In the genomic region with DNA sequence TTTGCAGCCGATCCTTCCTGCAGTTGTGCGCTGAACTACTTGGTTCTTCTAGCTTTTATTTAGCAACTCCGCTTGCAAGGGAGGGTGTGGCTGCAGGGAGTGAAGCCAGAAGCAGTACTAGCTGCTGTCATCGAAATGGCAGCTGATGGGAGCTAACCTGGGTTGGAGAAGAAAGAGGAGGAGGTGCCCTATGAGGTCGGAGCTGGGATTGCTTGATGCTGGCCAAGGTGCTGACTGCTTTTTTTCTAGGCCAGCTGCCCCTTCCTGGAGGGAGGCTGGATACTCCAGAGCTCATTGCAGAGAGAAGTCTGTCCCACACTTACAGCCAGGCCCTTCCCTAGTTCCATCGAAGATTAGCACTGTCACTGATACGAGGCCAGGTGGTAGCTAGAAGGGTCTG, we compare ENCODE assay signal across 8 mouse cellular contexts. TPM values are rescaled to one million over a fixed set of nuclear protein-coding genes. Genes with fewer than 3 reads are reported as not detected.
DNase-seq lines count a peak whose midpoint lies in the region; ATAC-seq and TF ChIP-seq lines count a peak whose summit lies in the region.

No protein-coding gene starts in this region.

- no peak for DNase-seq in heart, adult 9 months (ENCODE audit: low spot score in 2 of 2)
- peak; percentile 58 for DNase-seq in MEL (ENCODE audit: low read depth, low spot score)
- no peak for DNase-seq in yolk sac, embryonic 10.5 days (ENCODE audit: low spot score)
- DNase-seq in thymus, postnatal 14 days, result no peak
- DNase-seq in kidney, adult 8-10 months, result no peak

- H3K4me2 ChIP-seq in heart, embryonic 13.5 days, result peak overlapping the region; percentile 97
- H3K4me2 ChIP-seq in hindbrain, embryonic 12.5 days (replicated peaks), result peak overlapping the region; percentile 98
- peak overlapping the region; percentile 88 for H3K4me2 ChIP-seq in midbrain, embryonic 13.5 days (replicated peaks)

- peak overlapping the region; percentile 91 for H3K9ac ChIP-seq in heart, embryonic 13.5 days
- peak overlapping the region; percentile 91 for H3K9ac ChIP-seq in MEL (ENCODE audit: control insufficient read depth, low read depth, low read length, poor library complexity, severe bottlenecking)
- peak overlapping the region; percentile 72; the same call in 1 of the 2 replicates for H3K9ac ChIP-seq in hindbrain, embryonic 12.5 days
- H3K9ac ChIP-seq in midbrain, embryonic 13.5 days (replicated peaks), result peak overlapping the region; percentile 79

- H3K4me3 ChIP-seq in heart, embryonic 13.5 days, result peak overlapping the region; percentile 95
- H3K4me3 ChIP-seq in MEL (ENCODE audit: control insufficient read depth in 1 of 2, insufficient read depth in 1 of 2, low read depth in 2 of 2, low read length in 2 of 2), result peak overlapping the region; percentile 84 to 93
- H3K4me3 ChIP-seq in hindbrain, embryonic 12.5 days, result peak overlapping the region; percentile 84
- peak overlapping the region; percentile 63 for H3K4me3 ChIP-seq in midbrain, embryonic 13.5 days (replicated peaks)

- no peak for ATAC-seq in heart, embryonic 13.5 days (ENCODE audit: extremely low read depth, insufficient number of reproducible peaks, low FRiP score, low TSS enrichment)
- ATAC-seq in hindbrain, embryonic 12.5 days (ENCODE audit: low FRiP score), result no peak
- no peak for ATAC-seq in midbrain, embryonic 13.5 days

- H3K27me3 ChIP-seq in heart, embryonic 13.5 days (replicated peaks), result peaks cover 2% of the 10 kb centered on the region
- H3K27me3 ChIP-seq in MEL (ENCODE audit: control insufficient read depth in 1 of 2, insufficient read depth in 2 of 2, low read length in 2 of 2), result no peaks in the 10 kb centered on the region
- peaks cover 12% of the 10 kb centered on the region for H3K27me3 ChIP-seq in hindbrain, embryonic 12.5 days
- peaks cover 2% of the 10 kb centered on the region for H3K27me3 ChIP-seq in midbrain, embryonic 13.5 days

- no peak for TF ChIP-seq POLR2A in MEL (IDR thresholded peaks at IDR 0.05; ENCODE audit: control insufficient read depth in 1 of 2, insufficient read depth in 1 of 2, low read depth in 1 of 2, low read length in 2 of 2, poor library complexity in 1 of 2)

- H3K9me3 ChIP-seq in heart, embryonic 13.5 days, result no peaks in the 10 kb centered on the region
- no peaks in the 10 kb centered on the region for H3K9me3 ChIP-seq in MEL (replicated peaks; ENCODE audit: insufficient read depth, low read length)
- no peaks in the 10 kb centered on the region for H3K9me3 ChIP-seq in hindbrain, embryonic 12.5 days (replicated peaks)
- no peaks in the 10 kb centered on the region for H3K9me3 ChIP-seq in midbrain, embryonic 13.5 days

- peaks cover 69% of the 10 kb centered on the region for H3K4me1 ChIP-seq in heart, embryonic 13.5 days
- H3K4me1 ChIP-seq in MEL (ENCODE audit: control insufficient read depth in 1 of 2, insufficient read depth in 2 of 2, low read length in 2 of 2), result peaks cover 8 to 17% of the 10 kb centered on the region in 2 experiments
- peaks cover 26% of the 10 kb centered on the region for H3K4me1 ChIP-seq in hindbrain, embryonic 12.5 days
- peaks cover 24% of the 10 kb centered on the region for H3K4me1 ChIP-seq in midbrain, embryonic 13.5 days (replicated peaks)

- no peak for TF ChIP-seq EP300 in MEL (IDR thresholded peaks at IDR 0.05; ENCODE audit: low read depth in 1 of 2, low read length in 2 of 2)

- TF ChIP-seq CTCF in MEL (IDR thresholded peaks at IDR 0.05 in 2 of 3, conservative IDR thresholded peaks at IDR 0.05 in 1 of 3; ENCODE audit: control insufficient read depth in 1 of 3, insufficient read depth in 1 of 3, low read depth in 2 of 3, low read length in 3 of 3, poor library complexity in 1 of 3, severe bottlenecking in 1 of 3), result no peak

- peaks cover 25% of the 10 kb centered on the region for H3K79me2 ChIP-seq in MEL (ENCODE audit: control insufficient read depth, insufficient read depth, low read length, poor library complexity)

- H3K27ac ChIP-seq in heart, embryonic 13.5 days (replicated peaks), result no peak overlapping the region
- H3K27ac ChIP-seq in MEL (ENCODE audit: control insufficient read depth, low read depth, low read length), result no peak overlapping the region
- no peak overlapping the region for H3K27ac ChIP-seq in hindbrain, embryonic 12.5 days
- H3K27ac ChIP-seq in midbrain, embryonic 13.5 days, result no peak overlapping the region

- TF ChIP-seq RAD21 in MEL (IDR thresholded peaks at IDR 0.05; ENCODE audit: low read depth, low read length), result no peak

- 39% methylated on average over 7 of the region's 7 CpGs for WGBS in heart, embryonic 13.5 days
- 56% methylated on average over 7 of the region's 7 CpGs for WGBS in hindbrain, embryonic 12.5 days
- 57% methylated on average over 7 of the region's 7 CpGs for WGBS in midbrain, embryonic 13.5 days

- H3K36me3 ChIP-seq in heart, embryonic 13.5 days, result peaks cover 28% of the 10 kb centered on the region
- peaks cover 0 to 12% of the 10 kb centered on the region in 2 experiments; a peak in 2 of 4 replicates for H3K36me3 ChIP-seq in MEL (ENCODE audit: control insufficient read depth in 1 of 2, insufficient read depth in 2 of 2, low read length in 2 of 2)
- peaks cover 24% of the 10 kb centered on the region for H3K36me3 ChIP-seq in hindbrain, embryonic 12.5 days
- H3K36me3 ChIP-seq in midbrain, embryonic 13.5 days, result peaks cover 33% of the 10 kb centered on the region

TF ChIP-seq in MEL, 35 proteins besides CTCF, POLR2A, EP300 and RAD21:
- TF ChIP-seq SIN3A (IDR thresholded peaks at IDR 0.05; ENCODE audit: low read length) (peak; percentile 71), KAT2A (conservative IDR thresholded peaks at IDR 0.05; ENCODE audit: low read depth, low read length) (no peak), GATA1 (IDR thresholded peaks at IDR 0.05; ENCODE audit: low read depth, low read length) (no peak), MAZ (IDR thresholded peaks at IDR 0.05; ENCODE audit: low read depth, low read length) (no peak), ZMIZ1 (IDR thresholded peaks at IDR 0.05; ENCODE audit: low read depth, low read length) (no peak), MYC (IDR thresholded peaks at IDR 0.05; ENCODE audit: low read depth, low read length) (no peak), POLR2AphosphoS5 (IDR thresholded peaks at IDR 0.05; ENCODE audit: borderline replicate concordance, low read depth, low read length) (no peak), MXI1 (IDR thresholded peaks at IDR 0.05; ENCODE audit: low read depth, low read length) (peak; percentile 56; the same call in 1 of the 2 replicates), POLR2AphosphoS2 (IDR thresholded peaks at IDR 0.05; ENCODE audit: low read length) (no peak), SMC3 (IDR thresholded peaks at IDR 0.05; ENCODE audit: low read depth, low read length) (no peak), RCOR1 (IDR thresholded peaks at IDR 0.05; ENCODE audit: low read depth, low read length) (no peak), E2F4 (IDR thresholded peaks at IDR 0.05; ENCODE audit: borderline replicate concordance, low read depth, low read length) (no peak)

RNA-seq across cellular contexts. Expression of a gene that starts 1.1 kb away (rescaled TPM):
- polyA plus RNA-seq in heart, embryonic 13.5 days (2015; fragmentation: Nextera tagmentation; extraction: Ambion mirVana), result 7.8 and 8.3 TPM in 2 replicates
- total RNA-seq in MEL (2012; rRNA removed), result 53.9 and 77.5 TPM in 2 replicates
- polyA plus RNA-seq in MEL (2012; ENCODE audit: insufficient read depth in 1 of 2, insufficient read length in 2 of 2, low read depth in 1 of 2, low replicate concordance in 2 of 2, missing spikeins in 1 of 2), result 10 to 100 TPM in 1 of 2 experiments, not detected in 1; 41.4 TPM
- 10.7 and 10.8 TPM in 2 replicates for polyA plus RNA-seq in hindbrain, embryonic 12.5 days (2016; fragmentation: Nextera tagmentation; extraction: Ambion mirVana)
- 9.0 and 9.4 TPM in 2 replicates for polyA plus RNA-seq in midbrain, embryonic 13.5 days (2015; fragmentation: Nextera tagmentation; extraction: Ambion mirVana)

RNA-seq across cellular contexts. Expression of a gene that starts 6.9 kb away (rescaled TPM):
- polyA plus RNA-seq in heart, embryonic 13.5 days (2015; fragmentation: Nextera tagmentation; extraction: Ambion mirVana), result 279 and 320 TPM in 2 replicates
- not detected in 2 replicates for total RNA-seq in MEL (2012; rRNA removed)
- under 1 TPM in 1 of 2 experiments, not detected in 1; 0.08 TPM for polyA plus RNA-seq in MEL (2012; ENCODE audit: insufficient read depth in 1 of 2, insufficient read length in 2 of 2, low read depth in 1 of 2, low replicate concordance in 2 of 2, missing spikeins in 1 of 2)
- 1,558 and 1,759 TPM in 2 replicates for polyA plus RNA-seq in hindbrain, embryonic 12.5 days (2016; fragmentation: Nextera tagmentation; extraction: Ambion mirVana)
- polyA plus RNA-seq in midbrain, embryonic 13.5 days (2015; fragmentation: Nextera tagmentation; extraction: Ambion mirVana), result 1,952 and 2,005 TPM in 2 replicates

RNA-seq across cellular contexts. Expression of a gene that starts 34.1 kb away (rescaled TPM):
- polyA plus RNA-seq in heart, embryonic 13.5 days (2015; fragmentation: Nextera tagmentation; extraction: Ambion mirVana), result 35.4 and 41.6 TPM in 2 replicates
- total RNA-seq in MEL (2012; rRNA removed), result 33.3 and 38.0 TPM in 2 replicates
- 10 to 100 TPM in 1 of 2 experiments, not detected in 1; 24.0 TPM for polyA plus RNA-seq in MEL (2012; ENCODE audit: insufficient read depth in 1 of 2, insufficient read length in 2 of 2, low read depth in 1 of 2, low replicate concordance in 2 of 2, missing spikeins in 1 of 2)
- 60.4 and 62.3 TPM in 2 replicates for polyA plus RNA-seq in hindbrain, embryonic 12.5 days (2016; fragmentation: Nextera tagmentation; extraction: Ambion mirVana)
- 63.9 and 68.2 TPM in 2 replicates for polyA plus RNA-seq in midbrain, embryonic 13.5 days (2015; fragmentation: Nextera tagmentation; extraction: Ambion mirVana)

RNA-seq across cellular contexts. Expression of a gene that starts 34.1 kb away (rescaled TPM):
- 41.0 and 45.5 TPM in 2 replicates for polyA plus RNA-seq in heart, embryonic 13.5 days (2015; fragmentation: Nextera tagmentation; extraction: Ambion mirVana)
- total RNA-seq in MEL (2012; rRNA removed), result 19.3 and 25.7 TPM in 2 replicates
- polyA plus RNA-seq in MEL (2012; ENCODE audit: insufficient read depth in 1 of 2, insufficient read length in 2 of 2, low read depth in 1 of 2, low replicate concordance in 2 of 2, missing spikeins in 1 of 2), result 10 to 100 TPM in 1 of 2 experiments, not detected in 1; 46.5 TPM
- 49.9 and 54.0 TPM in 2 replicates for polyA plus RNA-seq in hindbrain, embryonic 12.5 days (2016; fragmentation: Nextera tagmentation; extraction: Ambion mirVana)
- polyA plus RNA-seq in midbrain, embryonic 13.5 days (2015; fragmentation: Nextera tagmentation; extraction: Ambion mirVana), result 59.5 and 59.6 TPM in 2 replicates

Comparison
In these comparisons a context has a peak if more than half of its experiments do, and no peak if none do; other contexts are left out.
1. RNA of a gene that starts 6.9 kb away (polyA plus RNA-seq): 1,952 to 2,005 TPM in midbrain, embryonic 13.5 days, 1,558 to 1,759 TPM in hindbrain, embryonic 12.5 days and 279 to 320 TPM in heart, embryonic 13.5 days; 0.08 TPM in MEL; every median in the first group is over 100 times any median in the second.
2. Peak in every context shown above with its lines, with median percentiles within 50 percentile points of each other: H3K4me2 ChIP-seq, H3K4me3 ChIP-seq and H3K9ac ChIP-seq.